Mouse (Mus musculus): ENCODE measurements around the gene Gm9936.

DNA sequence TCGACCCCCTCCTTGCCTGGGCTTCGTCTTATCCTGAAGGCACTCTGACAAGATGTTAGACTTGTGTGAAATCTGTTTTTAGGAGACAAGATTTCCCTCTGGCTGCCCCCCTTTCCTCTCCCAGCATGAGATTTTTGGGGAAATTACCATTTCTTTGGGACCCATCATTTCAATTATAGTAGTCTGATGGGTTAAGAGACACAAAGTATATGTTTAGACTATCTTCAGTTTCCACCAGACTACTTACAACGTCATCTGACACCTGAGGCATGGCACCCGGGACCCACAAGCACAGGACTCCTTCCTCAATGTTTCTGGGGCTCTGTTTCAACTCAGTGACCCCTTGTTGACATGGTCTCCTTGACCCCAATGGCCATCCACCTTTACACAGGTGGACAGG lies 37.1 kb upstream of the Gm9936 start:
- no peak for TF ChIP-seq CTCF (IDR thresholded peaks at IDR 0.05; ENCODE audit: insufficient read depth, low read length)
- no peak for TF ChIP-seq POLR2A (IDR thresholded peaks at IDR 0.05; ENCODE audit: borderline replicate concordance, extremely low read depth, low read depth, low read length)

Data from lung, adult 2 months (tissue).